Mouse (Mus musculus) gastrocnemius, postnatal 4 days (tissue): ENCODE results near the gene Ric8b. TPM values are rescaled to one million over a fixed set of nuclear protein-coding genes. Genes with fewer than 3 reads are reported as not detected.

Experiments
- DNase-seq, 2 experiments: peaks; one replicate each; pipeline ENCODE4 v3.0.0; 2021 to 2022; ENCODE audit warnings: low spot score in 2 of 2, mixed read lengths in 2 of 2
- total RNA-seq, 2 experiments: library from RNA; stranded (reverse); gene quantifications; 2 replicates each; pipeline ENCODE4 v1.2.3; 2021

Ric8b gene
- total RNA-seq, 2 experiments from 2014 or later, result 44.9 to 50.1 TPM

- no peak for DNase-seq
Observed at GRCm38 (mm10) chr10:85050668-85051208, 133.3 kb downstream of the Ric8b start.

- no peak for DNase-seq
Observed at GRCm38 (mm10) chr10:85052451-85052850, 135.0 kb downstream of the Ric8b start.

DNA sequence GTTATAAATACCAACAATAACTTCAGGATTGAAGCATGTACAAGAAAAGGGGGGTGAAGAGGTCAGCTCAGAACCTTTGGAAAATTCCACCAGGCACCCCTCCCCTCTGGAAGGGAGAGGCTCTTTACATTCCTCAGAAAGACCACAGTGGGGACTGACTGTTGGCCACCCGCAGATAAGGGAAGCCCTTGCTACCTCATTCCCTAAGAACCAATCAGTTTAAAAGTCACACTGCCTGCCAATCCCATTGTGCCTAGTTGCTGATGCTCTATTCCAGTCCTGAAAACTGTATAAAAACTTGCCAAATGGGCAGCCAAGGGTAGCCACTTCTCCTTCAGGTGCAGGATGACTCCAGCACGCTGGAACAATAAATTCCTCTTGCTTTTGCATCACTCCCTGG lies 137.5 kb downstream of the Ric8b start:
- DNase-seq, result no peak

Other genes starting within 250 kb of the Ric8b start
- gene Rfx4, start 161.6 kb upstream of the Ric8b start, total RNA-seq, result under 1 TPM; 0.20 to 0.23 TPM
- gene Fhl4, start 184.9 kb downstream of the Ric8b start, total RNA-seq, result 1 to 10 TPM in 1 of 2 experiments, under 1 TPM in 1; 0.91 to 1.3 TPM
- gene Tmem263, start 185.0 kb downstream of the Ric8b start, total RNA-seq, result 10 to 100 TPM; 40.6 to 43.1 TPM
- gene Mterf2, start 210.4 kb downstream of the Ric8b start, total RNA-seq, result 10 to 100 TPM in 1 of 2 experiments, 1 to 10 TPM in 1; 8.8 to 12.8 TPM